Mouse (Mus musculus) embryonic facial prominence, embryonic 14.5 days (tissue): ENCODE measurements around the gene Ccdc107. TPM values are rescaled to one million over a fixed set of nuclear protein-coding genes. Genes with fewer than 3 reads are reported as not detected.
"Not testable (repeated sequence)": the region's sequence is repeated elsewhere in the genome, so short reads cannot be mapped to it uniquely, and the experiment has no call there.

Source experiments
- ATAC-seq: fragments of 200-750 bp; cut with Nextera tagmentation; 2 replicates; pipeline ENCODE4 v1.8.0; 2017; ENCODE audit warnings: low read depth, moderate number of reproducible peaks, moderate TSS enrichment
- DNase-seq: peaks from one replicate; pipeline ENCODE4 v3.0.0-alpha.2; 2015; ENCODE audit warnings: low spot score
- H3K27ac ChIP-seq: fragments of 300-500 bp; sonication (generic); replicated peaks from 2 replicates; pipeline ENCODE4 v1.5.1; 2014; ENCODE audit warnings: low read depth, mild to moderate bottlenecking, low read length, moderate library complexity
- H3K27me3 ChIP-seq: fragments of 300-500 bp; sonication (generic); replicated peaks from 2 replicates; pipeline ENCODE4 v1.6.1; 2014; ENCODE audit warnings: low read length; ENCODE audit not compliant: control insufficient read depth, insufficient read depth
- H3K36me3 ChIP-seq: fragments of 300-500 bp; sonication (generic); 2 replicates; pipeline ENCODE4 v1.6.1; 2014; ENCODE audit warnings: low read length, mixed read lengths; ENCODE audit not compliant: control insufficient read depth, insufficient read depth
- H3K4me1 ChIP-seq: fragments of 300-500 bp; sonication (generic); 2 replicates; pipeline ENCODE4 v1.6.1; 2014; ENCODE audit warnings: antibody characterized with exemption, low read length; ENCODE audit not compliant: control insufficient read depth, insufficient read depth
- H3K4me2 ChIP-seq: fragments of 300-500 bp; sonication (generic); 2 replicates; pipeline ENCODE4 v1.6.1; 2014; ENCODE audit warnings: low read depth, mild to moderate bottlenecking, low read length, moderate library complexity, mixed read lengths
- H3K4me3 ChIP-seq: fragments of 300-500 bp; sonication (generic); 2 replicates; pipeline ENCODE4 v1.5.1; 2014; ENCODE audit warnings: low read depth, mild to moderate bottlenecking, low read length
- H3K9ac ChIP-seq: fragments of 300-500 bp; sonication (generic); 2 replicates; pipeline ENCODE4 v1.6.1; 2014; ENCODE audit warnings: low read depth, mild to moderate bottlenecking, low read length, moderate library complexity, mixed read lengths
- H3K9me3 ChIP-seq: fragments of 300-500 bp; sonication (generic); 2 replicates; pipeline ENCODE4 v1.6.1; 2016; ENCODE audit warnings: low read length; ENCODE audit not compliant: control insufficient read depth
- WGBS: fragments of 180-500 bp; shearing (Covaris S2); extraction: QIAGEN DNeasy Blood & Tissue Kit; methylation state at CpG from one replicate; pipeline ENCODE4 v1.1.7; 2014; 5-methylcytosine and 5-hydroxymethylcytosine counted together
- polyA plus RNA-seq: library from polyadenylated mRNA; unstranded; fragments of >200 nt; fragmentation: Nextera tagmentation; extraction: Ambion mirVana; gene quantifications from 2 replicates; pipeline ENCODE4 v1.2.1, GENCODE M21; 2014

The Ccdc107 gene
- polyA plus RNA-seq, 1 experiment from 2014 or later = 68.2 TPM

GRCm38 (mm10) chr4:43478906-43479832 is 13.5 kb upstream of the Ccdc107 start:
- Histone ChIP-seq H3K4me2 (peak overlapping the region; percentile 44), H3K9ac (no peak overlapping the region), H3K4me1 (no peaks in the 10 kb centered on the region), H3K4me3 (no peak overlapping the region), H3K36me3 (no peaks in the 10 kb centered on the region), H3K27ac (no peak overlapping the region), H3K27me3 (no peaks in the 10 kb centered on the region), H3K9me3 (no peaks in the 10 kb centered on the region)
- DNase-seq = peak; percentile 81
- 44% methylated on average over 24 of the region's 24 CpGs for WGBS
- no peak for ATAC-seq

GRCm38 (mm10) chr4:43480985-43481384 is 11.7 kb upstream of the Ccdc107 start:
- H3K4me3 ChIP-seq = no peak overlapping the region
- DNase-seq (no peak), ATAC-seq (no peak)
- no peak overlapping the region for H3K4me2 ChIP-seq
- 80% methylated on average over 5 of the region's 5 CpGs for WGBS
- H3K9ac ChIP-seq = no peak overlapping the region
- no peaks in the 10 kb centered on the region for H3K9me3 ChIP-seq
- no peaks in the 10 kb centered on the region for H3K4me1 ChIP-seq
- no peaks in the 10 kb centered on the region for H3K36me3 ChIP-seq
- H3K27me3 ChIP-seq = no peaks in the 10 kb centered on the region
- no peak overlapping the region for H3K27ac ChIP-seq

- DNase-seq = no peak
- no peak overlapping the region for H3K4me2 ChIP-seq
- WGBS = 66% methylated on average over 7 of the region's 7 CpGs
- H3K4me1 ChIP-seq = no peaks in the 10 kb centered on the region
- no peak overlapping the region for H3K9ac ChIP-seq
- H3K27ac ChIP-seq = no peak overlapping the region
- H3K9me3 ChIP-seq = no peaks in the 10 kb centered on the region
- no peaks in the 10 kb centered on the region for H3K36me3 ChIP-seq
- H3K4me3 ChIP-seq = no peak overlapping the region
- no peak for ATAC-seq
- H3K27me3 ChIP-seq = no peaks in the 10 kb centered on the region
These were observed 10.7 kb upstream of the Ccdc107 start for GRCm38 (mm10) chr4:43481894-43482456.

GRCm38 (mm10) chr4:43482591-43482990 is 10.1 kb upstream of the Ccdc107 start:
- 62% methylated on average over 9 of the region's 10 CpGs for WGBS
- H3K4me2 ChIP-seq = no peak overlapping the region

GRCm38 (mm10) chr4:43483535-43484091 is 9.1 kb upstream of the Ccdc107 start, which contains the start of gene Sit1:
Sit1 (minus strand) TSS chr4:43483734.
- Histone ChIP-seq H3K36me3 (no peaks in the 10 kb centered on the region), H3K27me3 (no peaks in the 10 kb centered on the region), H3K4me3 (no peak within 1 kb of the TSS), H3K4me1 (no peaks in the 10 kb centered on the region), H3K4me2 (no peak within 1 kb of the TSS), H3K9me3 (no peaks in the 10 kb centered on the region), H3K27ac (no peak within 1 kb of the TSS), H3K9ac (no peak within 1 kb of the TSS)
- DNase-seq = no peak
- 55% methylated on average over 12 of the region's 12 CpGs for whole genome bisulfite sequencing
- ATAC-seq = no peak

More at GRCm38 (mm10) chr4:43482591-43482990, 10.1 kb upstream of the Ccdc107 start:
- Histone ChIP-seq H3K4me3 (no peak overlapping the region), H3K36me3 (no peaks in the 10 kb centered on the region), H3K9ac (no peak overlapping the region), H3K27me3 (no peaks in the 10 kb centered on the region), H3K9me3 (no peaks in the 10 kb centered on the region), H3K27ac (no peak overlapping the region), H3K4me1 (no peaks in the 10 kb centered on the region)
- no peak for ATAC-seq
- DNase-seq = no peak

- not testable (repeated sequence) for H3K36me3 ChIP-seq, H3K9me3 ChIP-seq, H3K4me3 ChIP-seq, H3K4me1 ChIP-seq, H3K27me3 ChIP-seq, DNase-seq, H3K9ac ChIP-seq, H3K4me2 ChIP-seq, ATAC-seq, H3K27ac ChIP-seq
- WGBS = 87% methylated on average over 5 of the region's 5 CpGs
These were observed 7.0 kb upstream of the Ccdc107 start for GRCm38 (mm10) chr4:43485666-43486065.

GRCm38 (mm10) chr4:43489611-43490010 is 3.1 kb upstream of the Ccdc107 start:
- Histone ChIP-seq H3K36me3 (no peaks in the 10 kb centered on the region), H3K4me2 (no peak overlapping the region), H3K27me3 (no peaks in the 10 kb centered on the region), H3K9me3 (no peaks in the 10 kb centered on the region), H3K4me1 (peaks cover 4% of the 10 kb centered on the region), H3K9ac (no peak overlapping the region), H3K27ac (no peak overlapping the region), H3K4me3 (no peak overlapping the region)
- WGBS = 93% methylated on average over 3 of the region's 3 CpGs
- DNase-seq (no peak), ATAC-seq (no peak)

GRCm38 (mm10) chr4:43490801-43491200 is 1.9 kb upstream of the Ccdc107 start:
- no peak overlapping the region for H3K4me2 ChIP-seq

More at GRCm38 (mm10) chr4:43490801-43491200, 1.9 kb upstream of the Ccdc107 start:
- ATAC-seq (no peak), DNase-seq (no peak)
- H3K36me3 ChIP-seq = no peaks in the 10 kb centered on the region
- no peaks in the 10 kb centered on the region for H3K9me3 ChIP-seq
- H3K27ac ChIP-seq = no peak overlapping the region
- WGBS = 91% methylated on average over 5 of the region's 5 CpGs
- H3K9ac ChIP-seq = no peak overlapping the region
- H3K4me3 ChIP-seq = no peak overlapping the region
- H3K27me3 ChIP-seq = no peaks in the 10 kb centered on the region
- peaks cover 4% of the 10 kb centered on the region for H3K4me1 ChIP-seq
